Mouse (Mus musculus): ENCODE measurements around the gene Cd55b. TPM values are rescaled to one million over a fixed set of nuclear protein-coding genes. Genes with fewer than 3 reads are reported as not detected.
"Not testable (repeated sequence)": the region's sequence is repeated elsewhere in the genome, so short reads cannot be mapped to it uniquely, and the experiment has no call there.

The Cd55b gene
- polyA plus RNA-seq (2015; fragmentation: Nextera tagmentation; extraction: Ambion mirVana): not detected in 2 replicates

DNA sequence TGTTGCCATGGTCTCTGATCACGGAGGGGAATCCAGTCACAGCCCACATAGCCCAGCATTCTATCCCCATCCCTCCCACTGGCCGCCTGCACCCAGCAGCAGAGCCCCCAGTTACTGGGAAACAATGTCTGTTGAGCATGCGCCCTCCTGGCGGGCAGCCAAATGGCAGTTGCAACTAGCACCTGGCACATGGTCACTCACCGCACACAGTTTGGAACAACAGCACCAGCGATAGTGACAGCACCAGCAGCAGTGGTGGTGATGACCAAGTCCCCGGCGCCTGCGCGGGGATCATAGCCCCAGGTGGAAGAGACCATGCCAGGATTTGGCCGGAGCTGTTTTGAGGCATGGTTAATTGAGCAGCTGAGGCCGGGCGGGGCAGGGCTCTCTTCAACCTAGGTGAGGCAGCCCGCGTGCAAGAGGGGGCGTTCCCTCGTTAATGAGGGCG lies at the start of gene Cd55b:
Gene Cd55b, minus strand, starts transcription at position 346 of the 448 bp plus-strand sequence.
- H3K4me2 ChIP-seq: peak within 1 kb of the TSS; percentile 40; the same call in 1 of the 2 replicates
- H3K4me3 ChIP-seq: peak within 1 kb of the TSS; percentile 15; the same call in 1 of the 2 replicates
- peak; percentile 50; the same call in 1 of the 2 replicates for ATAC-seq (replicated peaks; ENCODE audit: insufficient number of reproducible peaks, insufficient read depth, low FRiP score, low read depth)
- H3K27me3 ChIP-seq: no peaks in the 10 kb centered on the region
- H3K9ac ChIP-seq: no peak within 1 kb of the TSS
- 38% methylated on average over 18 of the region's 18 CpGs for WGBS
- peaks cover 7% of the 10 kb centered on the region for H3K4me1 ChIP-seq (replicated peaks)
- no peak within 1 kb of the TSS for H3K27ac ChIP-seq
- no peaks in the 10 kb centered on the region for H3K9me3 ChIP-seq (replicated peaks)
- no peaks in the 10 kb centered on the region for H3K36me3 ChIP-seq

DNA sequence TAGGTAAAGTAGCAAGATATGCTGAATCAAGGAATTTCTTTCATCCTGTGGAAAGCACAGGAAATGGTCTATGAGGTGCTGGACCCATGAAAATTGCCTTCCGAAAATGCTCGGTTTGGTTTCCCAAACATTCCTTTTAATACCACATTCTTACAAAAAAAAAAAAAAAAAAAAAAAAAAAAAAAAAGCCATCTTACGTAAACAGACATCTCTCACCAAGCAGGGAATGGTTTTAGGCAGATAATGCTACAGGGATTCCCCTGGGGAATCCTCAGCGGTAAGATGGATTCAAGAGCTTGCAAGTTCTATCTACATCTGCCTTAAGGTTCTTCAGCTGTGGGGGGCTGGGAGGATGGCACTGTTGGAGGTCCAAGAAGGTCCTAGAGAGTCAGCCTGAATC lies 47.3 kb upstream of the Cd55b start:
- ATAC-seq (replicated peaks; ENCODE audit: insufficient number of reproducible peaks, insufficient read depth, low FRiP score, low read depth): no peak
- no peaks in the 10 kb centered on the region for H3K27me3 ChIP-seq
- H3K4me3 ChIP-seq: no peak overlapping the region
- no peaks in the 10 kb centered on the region for H3K9me3 ChIP-seq (replicated peaks)
- WGBS: 77% methylated on average over 4 of the region's 4 CpGs
- no peak overlapping the region for H3K4me2 ChIP-seq
- no peak overlapping the region for H3K27ac ChIP-seq
- no peak overlapping the region for H3K9ac ChIP-seq
- H3K36me3 ChIP-seq: no peaks in the 10 kb centered on the region
- no peaks in the 10 kb centered on the region for H3K4me1 ChIP-seq (replicated peaks)

DNA sequence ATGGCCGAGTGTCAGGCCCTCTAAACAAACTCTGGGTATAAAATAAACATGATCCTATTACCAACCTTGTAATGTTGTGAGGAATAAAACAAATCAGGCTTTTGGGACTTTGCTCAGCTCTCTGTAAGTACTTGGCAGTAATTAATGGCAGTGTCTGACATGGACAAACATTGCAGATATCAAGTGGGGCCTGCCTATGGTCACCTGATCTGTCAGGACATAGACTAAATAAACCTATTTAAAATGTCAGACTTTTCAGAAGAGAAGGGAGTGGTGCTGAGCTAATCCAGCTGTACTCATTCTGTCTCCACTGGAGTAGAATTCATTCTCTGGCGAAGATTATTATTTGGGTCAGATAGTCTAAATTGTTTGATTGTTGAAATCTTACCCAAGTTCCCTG lies 44.6 kb upstream of the Cd55b start:
- Histone ChIP-seq H3K27ac (no peak overlapping the region), H3K36me3 (no peaks in the 10 kb centered on the region), H3K4me2 (no peak overlapping the region), H3K4me3 (no peak overlapping the region), H3K4me1 (replicated peaks) (peaks cover 5% of the 10 kb centered on the region; the same call in 1 of the 2 replicates), H3K27me3 (no peaks in the 10 kb centered on the region), H3K9ac (no peak overlapping the region), H3K9me3 (replicated peaks) (no peaks in the 10 kb centered on the region)
- WGBS: 43% methylated on average over 2 of the region's 2 CpGs
- ATAC-seq (replicated peaks; ENCODE audit: insufficient number of reproducible peaks, insufficient read depth, low FRiP score, low read depth): no peak

GRCm38 (mm10) chr1:130464173-130464572 lies 41.4 kb upstream of the Cd55b start:
- Histone ChIP-seq H3K27me3 (no peaks in the 10 kb centered on the region), H3K27ac (no peak overlapping the region), H3K9ac (no peak overlapping the region), H3K4me2 (no peak overlapping the region), H3K9me3 (replicated peaks) (no peaks in the 10 kb centered on the region), H3K4me1 (replicated peaks) (peaks cover 5% of the 10 kb centered on the region), H3K36me3 (no peaks in the 10 kb centered on the region), H3K4me3 (no peak overlapping the region)
- ATAC-seq (replicated peaks; ENCODE audit: insufficient number of reproducible peaks, insufficient read depth, low FRiP score, low read depth): no peak

- H3K27ac ChIP-seq: peak overlapping the region; percentile 68
Measured at GRCm38 (mm10) chr1:130462867-130463266, 40.1 kb upstream of the Cd55b start.

GRCm38 (mm10) chr1:130462084-130462861 lies 39.5 kb upstream of the Cd55b start, which contains the start of gene Cd55:
TSS of gene Cd55 (minus strand) at chr1:130462744.
- peak within 1 kb of the TSS; percentile 83 for H3K4me3 ChIP-seq
- H3K27ac ChIP-seq: peak within 1 kb of the TSS; percentile 68
- under 1% methylated on average over 45 of the region's 45 CpGs for WGBS
- H3K4me2 ChIP-seq: peak within 1 kb of the TSS; percentile 96
- no peaks in the 10 kb centered on the region for H3K9me3 ChIP-seq (replicated peaks)
- peak; percentile 84 for ATAC-seq (replicated peaks; ENCODE audit: insufficient number of reproducible peaks, insufficient read depth, low FRiP score, low read depth)
- H3K9ac ChIP-seq: peak within 1 kb of the TSS; percentile 52
- H3K36me3 ChIP-seq: no peaks in the 10 kb centered on the region
- H3K27me3 ChIP-seq: no peaks in the 10 kb centered on the region
- peaks cover 5% of the 10 kb centered on the region for H3K4me1 ChIP-seq (replicated peaks)

More at GRCm38 (mm10) chr1:130462867-130463266, 40.1 kb upstream of the Cd55b start:
- Histone ChIP-seq H3K9ac (peak overlapping the region; percentile 52), H3K4me2 (peak overlapping the region; percentile 96), H3K9me3 (replicated peaks) (no peaks in the 10 kb centered on the region), H3K4me3 (peak overlapping the region; percentile 83), H3K36me3 (no peaks in the 10 kb centered on the region), H3K4me1 (replicated peaks) (peaks cover 5% of the 10 kb centered on the region), H3K27me3 (no peaks in the 10 kb centered on the region)
- whole genome bisulfite sequencing: 7% methylated on average over 4 of the region's 4 CpGs
- ATAC-seq (replicated peaks; ENCODE audit: insufficient number of reproducible peaks, insufficient read depth, low FRiP score, low read depth): no peak; the same call in 1 of the 2 replicates

DNA sequence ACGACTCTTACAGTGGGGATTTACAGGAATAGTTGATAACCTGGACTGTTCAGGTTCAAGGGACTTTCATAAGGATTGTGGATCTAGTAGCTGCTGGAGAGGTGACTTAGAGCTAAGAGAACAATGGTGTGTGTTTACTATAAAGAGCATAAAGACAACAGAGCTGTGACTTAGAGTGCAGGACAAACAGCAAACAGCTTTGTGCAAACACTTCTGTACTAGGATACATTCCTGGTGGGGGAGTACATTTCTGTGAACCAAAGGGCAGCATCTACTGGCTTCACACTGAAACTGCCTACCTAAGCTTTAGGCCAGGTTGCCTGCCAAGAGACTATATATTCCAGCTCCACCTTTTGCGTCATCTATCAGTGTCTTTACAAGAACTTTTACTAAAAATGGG lies 32.3 kb upstream of the Cd55b start:
- H3K36me3 ChIP-seq: no peaks in the 10 kb centered on the region
- H3K9ac ChIP-seq: no peak overlapping the region
- H3K9me3 ChIP-seq (replicated peaks): no peaks in the 10 kb centered on the region
- no peaks in the 10 kb centered on the region for H3K4me1 ChIP-seq (replicated peaks)
- H3K4me2 ChIP-seq: no peak overlapping the region
- no peaks in the 10 kb centered on the region for H3K27me3 ChIP-seq
- no peak overlapping the region for H3K4me3 ChIP-seq
- no peak overlapping the region for H3K27ac ChIP-seq
- 75% methylated on average over 2 of the region's 2 CpGs for WGBS
- no peak for ATAC-seq (replicated peaks; ENCODE audit: insufficient number of reproducible peaks, insufficient read depth, low FRiP score, low read depth)

DNA sequence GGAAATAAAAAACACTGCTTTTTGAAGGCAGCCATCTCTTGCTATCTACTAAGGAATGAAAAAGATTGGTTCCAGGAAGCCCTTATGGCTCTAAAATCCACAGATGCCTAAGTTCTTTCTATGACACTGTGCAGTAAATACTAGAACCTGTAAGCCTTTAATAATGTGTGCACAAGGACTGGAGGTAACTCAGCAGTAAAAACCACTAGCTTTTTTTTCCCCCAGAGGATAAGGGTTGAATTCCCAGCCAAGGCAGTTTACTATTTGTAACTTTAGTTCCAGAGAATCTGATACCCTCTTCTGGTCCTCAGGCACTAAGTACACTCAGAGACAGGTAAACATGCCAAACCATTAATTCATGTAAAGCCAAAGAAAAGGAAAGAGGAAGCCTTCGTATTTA lies 20.1 kb upstream of the Cd55b start:
- not testable (repeated sequence) for H3K9ac ChIP-seq; H3K27ac ChIP-seq; ATAC-seq (replicated peaks; ENCODE audit: insufficient number of reproducible peaks, insufficient read depth, low FRiP score, low read depth); H3K9me3 ChIP-seq (replicated peaks); H3K4me3 ChIP-seq; H3K4me1 ChIP-seq (replicated peaks); H3K4me2 ChIP-seq; H3K27me3 ChIP-seq; H3K36me3 ChIP-seq
- WGBS: 64% methylated on average over 1 of the region's 1 CpGs

GRCm38 (mm10) chr1:130430920-130431319 lies 8.1 kb upstream of the Cd55b start:
- H3K36me3 ChIP-seq: no peaks in the 10 kb centered on the region
- H3K4me3 ChIP-seq: no peak overlapping the region
- H3K27ac ChIP-seq: no peak overlapping the region
- H3K9ac ChIP-seq: no peak overlapping the region
- WGBS: 72% methylated on average over 4 of the region's 4 CpGs
- no peak overlapping the region for H3K4me2 ChIP-seq
- no peak for ATAC-seq (replicated peaks; ENCODE audit: insufficient number of reproducible peaks, insufficient read depth, low FRiP score, low read depth)
- no peaks in the 10 kb centered on the region for H3K27me3 ChIP-seq
- H3K4me1 ChIP-seq (replicated peaks): no peaks in the 10 kb centered on the region
- no peaks in the 10 kb centered on the region for H3K9me3 ChIP-seq (replicated peaks)

DNA sequence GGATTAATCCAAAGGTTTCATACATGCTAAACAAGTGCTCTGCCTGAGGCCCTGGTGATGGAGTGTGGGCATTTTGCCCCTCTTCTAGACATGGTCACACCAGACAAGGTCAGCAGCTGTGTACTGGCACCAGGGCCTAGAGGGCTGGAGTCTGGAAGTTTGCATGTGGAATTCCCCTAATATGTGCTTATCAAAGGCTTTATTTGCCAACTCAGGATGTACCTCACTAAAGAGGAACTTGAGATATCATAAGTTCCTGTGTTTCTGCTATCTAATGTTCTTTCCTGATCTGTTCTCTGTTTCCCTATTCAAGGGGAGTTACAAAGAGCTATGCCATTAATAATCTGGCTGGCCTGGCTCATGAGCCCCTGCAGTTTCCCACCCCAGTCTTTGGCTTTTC lies 5.9 kb upstream of the Cd55b start:
- not testable (repeated sequence) for H3K36me3 ChIP-seq; H3K9ac ChIP-seq; H3K9me3 ChIP-seq (replicated peaks); H3K27me3 ChIP-seq; H3K4me2 ChIP-seq; H3K4me3 ChIP-seq; H3K4me1 ChIP-seq (replicated peaks); H3K27ac ChIP-seq
- ATAC-seq (replicated peaks; ENCODE audit: insufficient number of reproducible peaks, insufficient read depth, low FRiP score, low read depth): peak; percentile 58

DNA sequence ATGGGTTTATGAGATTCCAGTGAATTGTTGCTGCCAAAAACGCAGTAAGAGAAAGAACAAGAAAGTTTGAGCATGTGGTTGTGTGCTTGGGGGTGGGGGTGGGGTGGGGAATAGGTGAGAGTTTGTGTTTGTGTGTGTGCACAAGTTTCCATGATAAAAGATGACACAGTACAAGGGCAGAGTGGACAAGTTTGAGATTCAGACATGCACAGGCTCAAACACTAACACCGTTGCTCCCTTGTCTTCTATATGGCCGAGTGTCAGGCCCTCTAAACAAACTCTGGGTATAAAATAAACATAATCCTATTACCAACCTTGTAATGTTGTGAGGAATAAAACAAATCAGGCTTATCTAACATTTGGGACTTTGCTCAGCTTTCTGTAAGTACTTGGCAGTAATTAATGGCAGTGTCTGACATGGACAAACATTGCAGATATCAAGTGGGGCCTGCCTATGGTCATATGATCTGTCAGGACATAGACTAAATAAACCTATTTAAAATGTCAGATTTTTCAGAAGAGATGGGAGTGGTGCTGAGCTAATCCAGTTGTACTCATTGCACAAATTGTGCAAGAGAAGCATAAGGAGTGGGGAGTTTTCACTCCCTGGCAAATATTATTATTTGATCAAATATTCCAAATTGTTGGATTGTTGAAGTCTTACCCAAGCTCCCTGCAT lies 4.5 kb upstream of the Cd55b start:
- 60% methylated on average over 3 of the region's 3 CpGs for WGBS
- not testable (repeated sequence) for H3K4me3 ChIP-seq; H3K36me3 ChIP-seq; H3K9me3 ChIP-seq (replicated peaks); H3K9ac ChIP-seq; ATAC-seq (replicated peaks; ENCODE audit: insufficient number of reproducible peaks, insufficient read depth, low FRiP score, low read depth); H3K4me2 ChIP-seq; H3K27me3 ChIP-seq; H3K4me1 ChIP-seq (replicated peaks); H3K27ac ChIP-seq

Data from heart, embryonic 15.5 days (tissue).